Mouse (Mus musculus): ENCODE measurements at regions not wholly inside any gene's neighbourhood (a gene's known extent, or its start where the extent isn't known, plus 50 kb on each side); places are given as distances from the start of the nearest gene placed in this dataset.

- H3K9me3 ChIP-seq (replicated peaks) = 0 out of 2 replicates have a peak, but pooled peaks cover 5% of the 10 kb centered on the region
- H3K9ac ChIP-seq = no peak overlapping the region
- no peak overlapping the region for H3K4me2 ChIP-seq
- no peak for ATAC-seq
- no peaks in the 10 kb centered on the region for H3K27me3 ChIP-seq (replicated peaks)
- H3K4me1 ChIP-seq = no peaks in the 10 kb centered on the region
- no peaks in the 10 kb centered on the region for H3K36me3 ChIP-seq
- no peak overlapping the region for H3K27ac ChIP-seq
- H3K4me3 ChIP-seq = no peak overlapping the region
- WGBS (ENCODE audit: insufficient replicate concordance) = 73% methylated on average over 8 of the region's 8 CpGs
Observed at GRCm38 (mm10) chr7:130089896-130090610, 430.1 kb downstream of the Ate1 start.

- no peaks in the 10 kb centered on the region for H3K36me3 ChIP-seq
- no peaks in the 10 kb centered on the region for H3K4me1 ChIP-seq
- H3K27me3 ChIP-seq (replicated peaks) = no peaks in the 10 kb centered on the region
- H3K4me2 ChIP-seq = no peak overlapping the region
- H3K9me3 ChIP-seq (replicated peaks) = no peaks in the 10 kb centered on the region
- 77% methylated on average over 3 of the region's 3 CpGs for WGBS (ENCODE audit: insufficient replicate concordance)
- no peak overlapping the region for H3K4me3 ChIP-seq
- no peak overlapping the region for H3K9ac ChIP-seq
- ATAC-seq = no peak
- no peak overlapping the region for H3K27ac ChIP-seq
Observed at GRCm38 (mm10) chr7:130091942-130092341, 428.2 kb downstream of the Ate1 start.

DNA sequence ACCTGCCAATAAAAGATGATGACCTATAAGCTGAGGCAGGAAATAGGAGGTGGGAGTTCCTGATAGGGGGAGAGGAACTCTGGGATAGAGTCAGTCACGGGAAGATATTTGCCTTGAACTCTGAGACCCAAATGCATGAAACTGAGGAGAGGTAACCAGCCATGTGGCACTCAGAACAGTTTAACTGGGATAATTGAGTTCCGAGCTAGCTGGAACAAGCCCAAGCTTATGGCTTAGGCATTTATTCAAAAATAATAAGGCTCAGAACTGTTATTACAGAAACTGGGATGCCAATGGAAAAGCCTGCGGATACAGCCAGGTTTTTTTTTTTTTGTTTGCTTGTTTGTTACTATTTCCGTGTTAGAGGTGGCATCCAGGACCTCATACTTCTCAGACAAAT lies 425.0 kb downstream of the Ate1 start:
- Histone ChIP-seq H3K27me3 (replicated peaks) (no peaks in the 10 kb centered on the region), H3K4me1 (no peaks in the 10 kb centered on the region), H3K9ac (no peak overlapping the region), H3K9me3 (replicated peaks) (no peaks in the 10 kb centered on the region), H3K4me2 (no peak overlapping the region), H3K27ac (no peak overlapping the region), H3K4me3 (no peak overlapping the region), H3K36me3 (no peaks in the 10 kb centered on the region)
- no peak for ATAC-seq
- 66% methylated on average over 4 of the region's 4 CpGs for WGBS (ENCODE audit: insufficient replicate concordance)

- ATAC-seq = no peak
- 56% methylated on average over 10 of the region's 10 CpGs for WGBS (ENCODE audit: insufficient replicate concordance)
Observed at GRCm38 (mm10) chr7:130098606-130099005, 421.6 kb downstream of the Ate1 start.

GRCm38 (mm10) chr7:130102671-130103070 lies 417.5 kb downstream of the Ate1 start:
- no peaks in the 10 kb centered on the region for H3K4me1 ChIP-seq
- no peak for ATAC-seq
- no peaks in the 10 kb centered on the region for H3K27me3 ChIP-seq (replicated peaks)
- H3K4me3 ChIP-seq = no peak overlapping the region
- H3K9ac ChIP-seq = no peak overlapping the region
- WGBS (ENCODE audit: insufficient replicate concordance) = 52% methylated on average over 5 of the region's 5 CpGs
- no peaks in the 10 kb centered on the region for H3K9me3 ChIP-seq (replicated peaks)
- H3K4me2 ChIP-seq = no peak overlapping the region
- H3K36me3 ChIP-seq = no peaks in the 10 kb centered on the region
- no peak overlapping the region for H3K27ac ChIP-seq

More at GRCm38 (mm10) chr7:130098606-130099005, 421.6 kb downstream of the Ate1 start:
- Histone ChIP-seq H3K4me2 (no peak overlapping the region), H3K27me3 (replicated peaks) (no peaks in the 10 kb centered on the region), H3K4me1 (no peaks in the 10 kb centered on the region), H3K4me3 (no peak overlapping the region), H3K9ac (no peak overlapping the region), H3K9me3 (replicated peaks) (no peaks in the 10 kb centered on the region), H3K36me3 (no peaks in the 10 kb centered on the region), H3K27ac (no peak overlapping the region)

- Histone ChIP-seq H3K4me2 (no peak overlapping the region), H3K9ac (no peak overlapping the region), H3K4me3 (no peak overlapping the region), H3K9me3 (replicated peaks) (no peaks in the 10 kb centered on the region), H3K27me3 (replicated peaks) (no peaks in the 10 kb centered on the region), H3K36me3 (no peaks in the 10 kb centered on the region), H3K4me1 (no peaks in the 10 kb centered on the region), H3K27ac (no peak overlapping the region)
- WGBS (ENCODE audit: insufficient replicate concordance) = 65% methylated on average over 5 of the region's 5 CpGs
- ATAC-seq = no peak
Observed at GRCm38 (mm10) chr7:130106961-130107360, 413.2 kb downstream of the Ate1 start.

DNA sequence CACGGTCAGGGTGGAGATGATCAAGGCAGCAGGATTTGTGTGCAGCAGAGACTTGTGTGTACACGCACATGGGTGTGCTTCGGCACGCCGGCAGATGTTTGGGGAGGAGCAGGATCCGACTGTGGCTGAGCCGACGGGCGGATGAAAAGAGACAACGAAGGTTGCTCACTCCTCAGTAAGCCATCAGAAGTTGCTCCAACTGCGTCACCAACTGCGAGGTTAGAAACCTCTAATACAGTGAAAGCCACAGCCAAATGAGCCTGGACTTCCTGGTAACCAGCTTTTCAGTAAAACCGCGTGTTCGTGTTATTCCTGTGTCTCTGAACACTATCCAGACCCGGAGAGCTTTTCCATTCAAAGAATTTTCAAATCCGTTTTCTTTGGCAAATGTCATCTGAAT lies 411.8 kb downstream of the Ate1 start:
- H3K27me3 ChIP-seq (replicated peaks) = no peaks in the 10 kb centered on the region
- H3K9ac ChIP-seq = no peak overlapping the region
- no peak for ATAC-seq
- WGBS (ENCODE audit: insufficient replicate concordance) = 84% methylated on average over 17 of the region's 17 CpGs
- H3K4me2 ChIP-seq = no peak overlapping the region
- no peaks in the 10 kb centered on the region for H3K9me3 ChIP-seq (replicated peaks)
- H3K27ac ChIP-seq = no peak overlapping the region
- no peaks in the 10 kb centered on the region for H3K36me3 ChIP-seq
- no peak overlapping the region for H3K4me3 ChIP-seq
- no peaks in the 10 kb centered on the region for H3K4me1 ChIP-seq
